Mouse (Mus musculus) testis, adult 2 months (tissue): ENCODE measurements around the gene Olfr43.

Experiments
- CTCF ChIP-seq: fragments of 200-500 bp; IDR thresholded peaks from 2 replicates; pipeline ENCODE4 v1.5.1; 2012; ENCODE audit warnings: low read depth, mild to moderate bottlenecking, inconsistent platforms, low read length, moderate library complexity; ENCODE audit not compliant: control insufficient read depth, insufficient read depth, insufficient replicate concordance
- POLR2A ChIP-seq: fragments of 200-500 bp; IDR thresholded peaks from 2 replicates; pipeline ENCODE4 v1.6.1; 2012; ENCODE audit warnings: low read depth, mild to moderate bottlenecking, inconsistent platforms, low read length, moderate library complexity; ENCODE audit not compliant: control insufficient read depth

- no peak for TF ChIP-seq POLR2A
- no peak for TF ChIP-seq CTCF
Observed at GRCm38 (mm10) chr11:74241201-74241600, 30.0 kb upstream of the Olfr43 start.
